Mouse (Mus musculus) hindbrain, embryonic 13.5 days (tissue): ENCODE results near the gene Gga3. TPM values are rescaled to one million over a fixed set of nuclear protein-coding genes. Genes with fewer than 3 reads are reported as not detected.

Experiments
- ATAC-seq: fragments of 200-750 bp; cut with Nextera tagmentation; 2 replicates; pipeline ENCODE4 v1.8.0; 2017; ENCODE audit warnings: moderate TSS enrichment; ENCODE audit not compliant: low FRiP score
- H3K27ac ChIP-seq: fragments of 300-500 bp; sonication (generic); 2 replicates; pipeline ENCODE4 v1.5.1; 2015; ENCODE audit warnings: inconsistent platforms, mild to moderate bottlenecking, moderate library complexity
- H3K27me3 ChIP-seq: fragments of 300-500 bp; sonication (generic); 2 replicates; pipeline ENCODE4 v1.6.1; 2015; ENCODE audit warnings: mild to moderate bottlenecking, inconsistent platforms
- H3K36me3 ChIP-seq: fragments of 300-500 bp; sonication (generic); 2 replicates; pipeline ENCODE4 v1.6.1; 2015; ENCODE audit warnings: mild to moderate bottlenecking, inconsistent platforms
- H3K4me1 ChIP-seq: fragments of 300-500 bp; sonication (generic); replicated peaks from 2 replicates; pipeline ENCODE4 v1.6.1; 2015; ENCODE audit warnings: inconsistent platforms
- H3K4me2 ChIP-seq: fragments of 300-500 bp; sonication (generic); 2 replicates; pipeline ENCODE4 v1.6.1; 2015; ENCODE audit warnings: inconsistent platforms, mild to moderate bottlenecking, moderate library complexity
- H3K4me3 ChIP-seq: fragments of 300-500 bp; sonication (generic); 2 replicates; pipeline ENCODE4 v1.5.1; 2015; ENCODE audit warnings: mild to moderate bottlenecking, inconsistent platforms
- H3K9ac ChIP-seq: fragments of 300-500 bp; sonication (generic); 2 replicates; pipeline ENCODE4 v1.6.1; 2015; ENCODE audit warnings: mild to moderate bottlenecking, inconsistent platforms
- H3K9me3 ChIP-seq: fragments of 300-500 bp; sonication (generic); 2 replicates; pipeline ENCODE4 v1.6.1; 2016; ENCODE audit warnings: inconsistent platforms
- WGBS: fragments of 180-500 bp; shearing (Covaris S2); methylation state at CpG from one replicate; pipeline ENCODE4 v1.1.7; 2015; 5-methylcytosine and 5-hydroxymethylcytosine counted together
- polyA plus RNA-seq: library from polyadenylated mRNA; unstranded; fragments of >200 nt; fragmentation: Nextera tagmentation; extraction: Ambion mirVana; gene quantifications from 2 replicates; pipeline ENCODE4 v1.2.1, GENCODE M21; 2015

Gene Gga3
- polyA plus RNA-seq, 1 experiment from 2014 or later, result 33.6 TPM

DNA sequence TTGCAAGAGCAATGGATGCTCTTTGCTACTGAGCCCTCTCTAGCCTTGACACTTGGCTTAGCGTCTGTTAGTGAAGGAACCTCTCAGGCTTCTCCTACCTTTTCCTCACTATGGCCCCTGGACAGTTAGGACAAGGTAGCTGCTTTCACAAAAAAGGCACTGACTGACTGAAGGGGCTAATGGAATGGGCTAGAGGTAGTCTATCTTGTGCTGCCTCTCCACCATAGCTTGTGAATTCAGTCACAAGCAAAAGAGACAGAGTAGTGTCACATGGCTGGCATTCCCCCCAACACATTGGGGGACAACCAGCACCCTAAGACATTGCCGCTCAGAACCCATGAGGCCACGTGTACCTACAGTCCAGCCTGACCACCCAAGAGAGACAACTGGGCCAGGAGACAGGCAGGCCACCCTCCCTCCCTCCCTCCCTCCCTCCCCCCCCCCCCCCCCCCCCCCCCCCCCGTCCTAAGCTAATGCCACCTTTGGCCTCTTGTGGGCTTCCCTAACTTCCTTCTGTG lies 36.5 kb upstream of the Gga3 start:
- H3K4me3 ChIP-seq, result no peak overlapping the region
- H3K4me1 ChIP-seq, result no peaks in the 10 kb centered on the region
- no peak overlapping the region for H3K27ac ChIP-seq
- 83% methylated on average over 3 of the region's 4 CpGs for WGBS
- H3K4me2 ChIP-seq, result no peak overlapping the region
- H3K9ac ChIP-seq, result no peak overlapping the region
- no peaks in the 10 kb centered on the region for H3K9me3 ChIP-seq
- H3K36me3 ChIP-seq, result peaks cover 22% of the 10 kb centered on the region
- ATAC-seq, result no peak
- H3K27me3 ChIP-seq, result no peaks in the 10 kb centered on the region

DNA sequence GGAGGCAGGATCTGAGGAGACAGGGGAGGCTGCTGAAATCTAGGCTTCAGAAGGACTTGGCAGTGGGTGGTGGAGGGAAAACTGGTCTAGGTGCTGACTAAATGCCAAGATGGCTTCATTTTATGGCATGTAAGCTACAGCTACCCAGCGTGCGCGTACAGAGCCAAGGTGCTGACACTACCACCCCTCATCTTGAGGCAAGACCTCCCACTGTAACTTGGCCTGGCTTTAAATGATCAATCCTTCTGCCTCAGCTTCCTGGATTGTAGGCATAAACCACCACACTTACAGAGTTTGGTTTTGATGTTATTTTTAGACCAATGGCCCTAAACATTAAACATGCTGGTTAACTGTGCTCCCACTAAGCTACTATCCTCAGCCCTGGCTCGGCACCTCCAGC lies 35.7 kb upstream of the Gga3 start:
- no peaks in the 10 kb centered on the region for H3K9me3 ChIP-seq
- no peak overlapping the region for H3K4me3 ChIP-seq
- ATAC-seq, result no peak
- H3K27ac ChIP-seq, result no peak overlapping the region
- 91% methylated on average over 4 of the region's 4 CpGs for WGBS
- H3K9ac ChIP-seq, result no peak overlapping the region
- H3K27me3 ChIP-seq, result no peaks in the 10 kb centered on the region
- no peak overlapping the region for H3K4me2 ChIP-seq
- no peaks in the 10 kb centered on the region for H3K4me1 ChIP-seq
- H3K36me3 ChIP-seq, result peaks cover 16% of the 10 kb centered on the region

DNA sequence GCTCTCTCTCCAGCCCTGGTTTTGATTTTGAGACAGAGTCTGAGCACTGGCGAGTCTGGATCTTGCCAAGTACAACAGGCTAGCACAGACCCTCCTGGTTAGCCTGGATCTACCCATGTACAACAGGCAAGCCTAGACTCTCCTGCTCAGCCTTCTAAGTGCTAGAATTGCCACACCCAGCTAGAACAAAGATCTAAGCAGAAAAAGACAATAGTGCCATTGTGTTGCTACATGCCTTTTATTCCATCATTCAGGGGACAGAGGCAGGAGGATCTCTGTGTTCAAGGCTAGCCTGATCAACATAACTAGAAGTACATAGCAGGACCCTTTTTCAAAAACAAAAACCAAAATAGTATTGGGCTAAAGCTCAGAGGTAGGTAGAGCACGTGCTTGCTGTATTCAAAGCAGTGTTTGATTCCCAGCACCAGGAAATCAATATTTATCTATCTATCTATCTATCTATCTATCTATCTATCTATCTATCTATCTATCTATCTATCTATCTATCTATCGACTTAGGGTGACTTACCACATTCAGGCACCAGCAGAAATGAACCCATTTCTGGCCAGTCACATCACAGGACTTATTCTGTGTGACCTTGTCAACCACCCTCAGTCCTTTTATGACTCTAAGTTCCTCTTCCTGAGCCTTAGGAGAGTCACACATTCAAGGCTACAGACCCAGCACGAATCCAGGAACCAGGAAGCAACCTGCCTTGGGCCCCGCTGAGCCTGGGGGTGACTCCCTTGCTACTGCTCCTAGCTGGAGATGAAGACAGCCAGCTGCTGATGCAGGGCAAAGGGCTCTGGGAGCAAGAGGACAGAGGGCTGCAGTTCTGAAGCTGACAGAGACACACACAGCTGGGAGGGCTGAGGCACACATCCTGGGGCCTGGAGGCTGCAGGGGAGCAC lies 34.9 kb upstream of the Gga3 start:
- Histone ChIP-seq H3K4me2 (no peak overlapping the region), H3K27me3 (no peaks in the 10 kb centered on the region), H3K4me3 (no peak overlapping the region), H3K9me3 (no peaks in the 10 kb centered on the region), H3K9ac (no peak overlapping the region), H3K27ac (no peak overlapping the region), H3K36me3 (peaks cover 10% of the 10 kb centered on the region), H3K4me1 (no peaks in the 10 kb centered on the region)
- 80% methylated on average over 5 of the region's 5 CpGs for WGBS
- ATAC-seq, result no peak

DNA sequence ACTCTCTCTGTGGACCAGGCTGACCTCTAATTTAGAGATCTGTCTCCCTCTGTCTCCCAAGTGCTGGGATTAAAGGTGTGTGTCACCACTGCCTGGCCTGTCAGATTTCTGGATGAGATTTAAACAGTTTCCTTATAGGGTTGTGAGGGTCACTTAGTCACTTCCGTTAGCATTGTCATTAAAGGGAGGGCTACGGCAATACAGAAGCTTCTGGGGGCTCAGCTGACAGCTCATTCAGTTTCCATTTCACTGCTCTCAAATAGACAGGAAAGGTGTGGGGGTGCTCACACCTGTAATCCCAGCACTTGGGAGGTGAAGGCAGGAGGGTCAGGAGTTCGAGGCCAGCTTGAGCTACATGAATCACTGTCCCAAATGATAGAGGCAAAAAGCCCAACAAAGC lies 33.1 kb upstream of the Gga3 start:
- WGBS, result 81% methylated on average over 3 of the region's 3 CpGs
- no peak overlapping the region for H3K4me2 ChIP-seq
- H3K9me3 ChIP-seq, result no peaks in the 10 kb centered on the region
- no peaks in the 10 kb centered on the region for H3K36me3 ChIP-seq
- H3K27ac ChIP-seq, result no peak overlapping the region
- H3K27me3 ChIP-seq, result no peaks in the 10 kb centered on the region
- no peak overlapping the region for H3K4me3 ChIP-seq
- no peak overlapping the region for H3K9ac ChIP-seq
- H3K4me1 ChIP-seq, result no peaks in the 10 kb centered on the region
- no peak for ATAC-seq

DNA sequence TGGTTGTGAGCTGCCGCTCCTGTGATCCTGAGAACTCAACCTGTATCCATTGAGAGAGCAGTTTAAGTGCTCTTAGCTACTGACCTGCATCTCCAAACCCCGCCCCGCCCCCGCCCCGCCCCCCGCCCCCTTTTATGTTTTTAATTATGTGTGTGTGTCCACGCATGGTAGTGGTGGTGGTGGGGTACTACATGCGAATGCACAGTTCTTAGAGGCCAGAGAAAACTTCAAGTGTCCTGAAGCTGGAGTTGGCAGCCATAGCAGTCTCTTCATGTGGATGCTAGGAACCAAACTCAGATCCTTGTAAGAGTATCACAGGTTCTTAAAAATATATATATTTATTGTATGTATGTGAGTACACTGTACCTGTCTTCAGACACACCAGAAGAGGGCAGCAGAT lies 31.6 kb upstream of the Gga3 start:
- Histone ChIP-seq H3K27me3 (no peaks in the 10 kb centered on the region), H3K9me3 (no peaks in the 10 kb centered on the region), H3K27ac (no peak overlapping the region), H3K4me3 (no peak overlapping the region), H3K36me3 (no peaks in the 10 kb centered on the region), H3K9ac (no peak overlapping the region), H3K4me2 (no peak overlapping the region), H3K4me1 (no peaks in the 10 kb centered on the region)
- 71% methylated on average over 8 of the region's 8 CpGs for WGBS
- ATAC-seq, result no peak

DNA sequence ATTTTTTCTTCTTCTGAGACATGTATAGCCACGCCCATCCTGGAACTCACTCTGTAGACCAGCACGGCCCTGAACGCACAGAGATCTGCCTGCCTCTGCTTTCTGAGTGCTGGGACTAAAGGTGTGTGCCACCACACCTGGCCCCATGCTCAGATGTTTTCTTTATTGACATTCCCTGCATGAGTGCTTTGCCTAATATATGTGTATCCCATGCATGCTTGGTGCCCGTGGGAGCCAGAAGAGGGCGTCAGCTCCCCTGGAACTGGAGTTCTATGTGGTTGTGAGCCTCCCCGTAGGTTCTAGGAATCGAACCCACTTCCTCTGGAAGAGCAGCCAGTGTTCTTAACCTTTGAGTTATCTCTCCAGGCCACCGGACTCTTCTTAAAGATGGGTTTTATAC lies 31.2 kb upstream of the Gga3 start:
- no peak overlapping the region for H3K27ac ChIP-seq
- H3K9ac ChIP-seq, result no peak overlapping the region
- H3K4me1 ChIP-seq, result no peaks in the 10 kb centered on the region
- H3K4me2 ChIP-seq, result no peak overlapping the region
- no peaks in the 10 kb centered on the region for H3K27me3 ChIP-seq
- H3K4me3 ChIP-seq, result no peak overlapping the region
- H3K9me3 ChIP-seq, result no peaks in the 10 kb centered on the region
- no peak for ATAC-seq
- H3K36me3 ChIP-seq, result no peaks in the 10 kb centered on the region
- WGBS, result 94% methylated on average over 8 of the region's 8 CpGs

DNA sequence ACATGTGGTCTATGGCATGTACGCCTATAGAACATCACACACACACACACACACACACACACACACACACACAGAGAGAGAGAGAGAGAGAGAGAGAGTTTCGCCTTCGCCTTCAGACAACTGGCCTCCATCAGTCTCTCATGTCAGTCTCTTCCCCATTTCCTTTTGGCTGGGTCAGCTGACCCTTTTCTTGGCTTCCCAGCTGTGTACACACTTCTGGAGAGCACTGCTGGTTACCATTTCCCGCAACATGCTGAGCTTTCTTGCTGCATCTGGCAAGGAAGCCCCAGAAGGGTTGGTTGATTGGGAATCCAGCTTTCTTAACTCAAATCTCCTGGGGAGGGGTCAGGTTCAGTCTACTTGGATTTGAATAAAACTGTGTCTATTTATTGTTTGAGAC lies 30.3 kb upstream of the Gga3 start:
- H3K4me2 ChIP-seq, result no peak overlapping the region
- 79% methylated on average over 4 of the region's 4 CpGs for WGBS
- H3K4me3 ChIP-seq, result no peak overlapping the region
- no peaks in the 10 kb centered on the region for H3K4me1 ChIP-seq
- H3K36me3 ChIP-seq, result no peaks in the 10 kb centered on the region
- H3K27ac ChIP-seq, result no peak overlapping the region
- ATAC-seq, result no peak
- no peaks in the 10 kb centered on the region for H3K27me3 ChIP-seq
- H3K9ac ChIP-seq, result no peak overlapping the region
- no peaks in the 10 kb centered on the region for H3K9me3 ChIP-seq

DNA sequence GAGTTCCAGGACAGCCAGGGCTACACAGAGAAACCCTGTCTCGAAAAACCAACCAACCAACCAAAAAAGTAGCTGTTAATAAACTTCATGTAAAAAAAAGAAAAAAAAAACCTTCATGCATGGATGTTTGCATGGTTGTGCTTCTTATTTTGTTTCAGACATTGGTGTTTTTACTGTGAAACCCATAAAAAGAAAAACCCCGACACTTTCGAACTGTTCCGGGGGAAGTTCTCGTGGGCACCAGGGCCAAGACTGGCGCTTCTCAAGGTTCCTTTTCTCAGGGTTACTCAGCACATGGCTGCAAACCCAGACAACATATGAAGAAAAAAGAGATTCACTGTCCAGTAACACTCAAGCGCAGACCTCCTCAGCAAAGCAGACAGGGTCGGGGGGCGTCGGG lies 29.0 kb upstream of the Gga3 start:
- 89% methylated on average over 10 of the region's 10 CpGs for WGBS
- Histone ChIP-seq H3K27ac (no peak overlapping the region), H3K9ac (no peak overlapping the region), H3K9me3 (no peaks in the 10 kb centered on the region), H3K27me3 (no peaks in the 10 kb centered on the region), H3K4me1 (0 out of 2 replicates have a peak, but pooled peaks cover 4% of the 10 kb centered on the region), H3K4me3 (no peak overlapping the region), H3K4me2 (no peak overlapping the region), H3K36me3 (no peaks in the 10 kb centered on the region)
- ATAC-seq, result no peak

DNA sequence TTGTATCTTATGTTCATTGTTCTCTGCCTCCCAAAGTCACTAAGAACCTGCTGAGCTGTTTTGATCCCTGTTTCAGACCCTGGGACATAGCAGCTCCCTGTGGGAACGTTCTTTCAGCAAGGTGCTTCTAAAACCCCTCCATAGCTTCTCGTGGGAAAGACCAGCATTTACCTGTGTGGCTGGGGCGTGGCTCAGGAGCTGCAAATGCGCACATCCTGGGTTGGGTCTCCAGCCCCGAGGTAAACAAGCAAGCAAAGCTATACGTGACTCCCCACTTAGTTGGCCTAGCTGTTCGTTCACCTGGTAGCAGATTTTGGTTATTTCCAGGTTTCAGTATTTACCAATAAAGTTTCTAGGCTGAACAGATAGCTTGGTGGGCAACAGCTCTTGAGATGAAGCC lies 28.4 kb upstream of the Gga3 start:
- 83% methylated on average over 7 of the region's 7 CpGs for WGBS
- Histone ChIP-seq H3K4me1 (peaks cover 7% of the 10 kb centered on the region), H3K36me3 (no peaks in the 10 kb centered on the region), H3K4me3 (no peak overlapping the region), H3K27me3 (no peaks in the 10 kb centered on the region), H3K4me2 (no peak overlapping the region), H3K9ac (no peak overlapping the region), H3K9me3 (no peaks in the 10 kb centered on the region), H3K27ac (no peak overlapping the region)
- ATAC-seq, result no peak

DNA sequence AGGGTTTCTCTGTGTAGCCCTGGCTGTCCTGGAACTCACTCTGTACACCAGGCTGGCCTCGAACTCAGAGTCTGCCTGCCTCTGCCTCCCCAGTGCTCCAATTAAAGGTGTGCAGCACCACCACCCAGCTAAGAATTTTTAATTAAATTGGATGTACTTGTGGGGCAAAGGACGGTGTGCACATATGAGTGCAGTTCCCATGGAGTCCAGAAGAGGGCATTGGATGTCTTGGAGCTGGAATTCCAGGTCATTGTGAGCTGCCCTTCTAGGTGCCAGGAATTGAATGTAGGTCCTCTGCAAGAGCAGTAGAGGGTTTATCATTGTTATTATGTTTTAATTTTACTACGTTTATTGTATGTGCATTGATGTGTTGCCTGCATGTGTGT lies 27.6 kb upstream of the Gga3 start:
- no peaks in the 10 kb centered on the region for H3K9me3 ChIP-seq
- no peak overlapping the region for H3K27ac ChIP-seq
- H3K27me3 ChIP-seq, result no peaks in the 10 kb centered on the region
- H3K9ac ChIP-seq, result no peak overlapping the region
- H3K4me2 ChIP-seq, result no peak overlapping the region
- 16% methylated on average over 3 of the region's 3 CpGs for WGBS
- no peak for ATAC-seq
- H3K36me3 ChIP-seq, result no peaks in the 10 kb centered on the region
- no peak overlapping the region for H3K4me3 ChIP-seq
- H3K4me1 ChIP-seq, result peaks cover 13% of the 10 kb centered on the region

DNA sequence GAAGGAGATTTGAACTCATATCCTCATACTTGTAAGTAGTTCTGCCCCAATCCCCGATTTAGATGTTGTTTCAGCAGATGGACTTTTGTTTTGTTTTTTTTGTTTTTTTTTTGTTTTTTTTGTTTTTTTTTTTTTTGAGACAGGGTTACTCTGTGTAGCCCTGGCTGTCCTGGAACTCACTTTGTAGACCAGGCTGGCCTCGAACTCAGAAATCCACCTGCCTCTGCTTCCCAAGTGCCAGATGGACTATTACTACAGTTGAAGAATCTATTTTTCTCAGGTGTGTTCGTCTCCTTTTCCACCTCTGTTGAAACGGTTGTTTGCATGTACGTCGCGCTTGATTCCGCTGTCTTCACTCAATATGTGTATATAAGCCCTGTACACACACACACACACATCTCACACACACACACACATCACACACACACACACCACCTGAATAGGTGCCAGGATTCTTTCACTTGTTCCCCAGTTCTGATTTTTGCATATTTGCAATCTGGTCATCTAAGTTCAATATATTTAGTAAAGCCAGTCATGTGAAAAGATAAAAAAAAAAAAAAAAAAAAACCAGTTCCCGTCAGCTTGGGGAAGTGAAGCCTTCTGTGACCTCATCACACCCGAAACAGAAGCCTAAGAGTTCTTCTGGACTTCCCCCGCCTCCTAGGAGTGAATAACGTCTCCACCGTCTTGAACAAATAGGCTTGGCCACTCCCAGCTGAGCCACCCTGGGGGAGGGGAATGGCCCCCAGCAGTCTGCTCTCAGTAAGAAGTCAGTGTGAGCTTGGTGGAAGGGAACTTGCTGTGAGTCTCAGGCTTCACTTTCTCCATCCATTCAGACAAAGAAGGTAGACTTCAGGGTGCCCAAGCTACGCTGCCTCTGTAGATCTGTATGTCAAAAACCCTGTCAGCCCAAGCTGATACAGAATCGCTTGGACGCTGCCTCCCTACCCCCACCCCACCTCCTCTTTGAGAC lies 27.0 kb upstream of the Gga3 start:
- Histone ChIP-seq H3K4me1 (peaks cover 17% of the 10 kb centered on the region), H3K27me3 (no peaks in the 10 kb centered on the region), H3K27ac (no peak overlapping the region), H3K4me2 (no peak overlapping the region), H3K36me3 (no peaks in the 10 kb centered on the region), H3K9me3 (no peaks in the 10 kb centered on the region), H3K4me3 (no peak overlapping the region), H3K9ac (no peak overlapping the region)
- no peak for ATAC-seq
- WGBS, result 53% methylated on average over 16 of the region's 16 CpGs

DNA sequence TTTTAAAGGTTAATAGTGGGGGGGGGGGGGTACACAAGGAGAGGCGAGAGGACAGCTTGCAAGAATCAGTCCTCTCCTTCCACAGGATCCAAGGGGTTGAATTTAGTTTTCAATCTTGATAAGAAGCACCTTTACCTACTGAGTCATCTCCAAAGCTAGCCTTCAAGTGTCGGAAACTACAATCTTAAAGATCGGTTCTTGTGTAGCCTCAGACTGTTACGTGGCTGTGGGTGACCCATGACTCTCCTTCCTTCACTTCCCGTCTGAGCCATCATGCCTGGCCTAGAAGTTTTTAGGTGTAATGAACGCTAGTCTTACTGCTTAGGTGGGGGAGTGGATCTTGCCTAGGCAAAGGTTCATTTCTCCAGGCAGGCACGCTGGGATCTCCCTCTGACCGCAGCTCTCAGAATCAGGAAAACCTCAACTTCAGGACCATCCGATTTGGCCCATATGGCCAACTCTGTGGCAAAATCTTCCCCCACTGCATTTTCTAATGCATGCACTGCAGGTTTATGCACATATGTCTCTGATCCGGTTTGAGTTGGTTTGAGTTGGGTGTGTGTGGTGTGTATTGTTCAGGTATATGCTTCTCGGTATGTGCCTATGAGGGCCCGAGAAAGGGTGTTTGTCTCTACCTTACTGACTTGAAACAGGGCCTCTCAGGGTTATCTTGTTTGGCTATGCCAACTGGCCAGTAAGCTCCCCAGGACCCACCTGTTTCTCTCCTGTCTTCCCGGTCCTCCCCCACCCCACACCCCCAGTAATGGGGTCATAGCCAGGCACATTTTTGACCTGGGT lies 26.1 kb upstream of the Gga3 start:
- H3K4me1 ChIP-seq, result peaks cover 18% of the 10 kb centered on the region
- no peaks in the 10 kb centered on the region for H3K9me3 ChIP-seq
- no peaks in the 10 kb centered on the region for H3K27me3 ChIP-seq
- no peaks in the 10 kb centered on the region for H3K36me3 ChIP-seq
- WGBS, result 89% methylated on average over 13 of the region's 13 CpGs
- ATAC-seq, result no peak
- no peak overlapping the region for H3K4me3 ChIP-seq
- H3K9ac ChIP-seq, result no peak overlapping the region
- H3K27ac ChIP-seq, result no peak overlapping the region
- H3K4me2 ChIP-seq, result no peak overlapping the region
